Mouse (Mus musculus) embryonic facial prominence, embryonic 12.5 days (tissue): ENCODE measurements around the gene Srm. TPM values are rescaled to one million over a fixed set of nuclear protein-coding genes. Genes with fewer than 3 reads are reported as not detected.

ENCODE experiments used
- ATAC-seq: fragments of 200-750 bp; cut with Nextera tagmentation; 2 replicates; pipeline ENCODE4 v1.8.0; 2017; ENCODE audit not compliant: insufficient number of reproducible peaks, insufficient read depth, low FRiP score, low TSS enrichment
- H3K27ac ChIP-seq: fragments of 300-500 bp; sonication (generic); 2 replicates; pipeline ENCODE4 v1.5.1; 2016; ENCODE audit warnings: mild to moderate bottlenecking
- H3K27me3 ChIP-seq: fragments of 300-500 bp; sonication (generic); 2 replicates; pipeline ENCODE4 v1.6.1; 2016; ENCODE audit warnings: mild to moderate bottlenecking, moderate library complexity
- H3K36me3 ChIP-seq: fragments of 300-500 bp; sonication (generic); 2 replicates; pipeline ENCODE4 v1.6.1; 2016; ENCODE audit warnings: mild to moderate bottlenecking
- H3K4me1 ChIP-seq: fragments of 300-500 bp; sonication (generic); 2 replicates; pipeline ENCODE4 v1.6.1; 2016
- H3K4me2 ChIP-seq: fragments of 300-500 bp; sonication (generic); replicated peaks from 2 replicates; pipeline ENCODE4 v1.6.1; 2016; ENCODE audit warnings: mild to moderate bottlenecking, moderate library complexity
- H3K4me3 ChIP-seq: fragments of 300-500 bp; sonication (generic); 2 replicates; pipeline ENCODE4 v1.5.1; 2016; ENCODE audit warnings: mild to moderate bottlenecking
- H3K9ac ChIP-seq: fragments of 300-500 bp; sonication (generic); 2 replicates; pipeline ENCODE4 v1.6.1; 2016; ENCODE audit warnings: mild to moderate bottlenecking, moderate library complexity
- H3K9me3 ChIP-seq: fragments of 300-500 bp; sonication (generic); 2 replicates; pipeline ENCODE4 v1.6.1; 2016; ENCODE audit warnings: mild to moderate bottlenecking, moderate library complexity
- WGBS: fragments of 180-500 bp; shearing (Covaris S2); methylation state at CpG from one replicate; pipeline ENCODE4 v1.1.7; 2016; 5-methylcytosine and 5-hydroxymethylcytosine counted together
- polyA plus RNA-seq: library from polyadenylated mRNA; unstranded; fragments of >200 nt; fragmentation: Nextera tagmentation; extraction: Ambion mirVana; gene quantifications from 2 replicates; pipeline ENCODE4 v1.2.1, GENCODE M21; 2016

Srm gene
- polyA plus RNA-seq, 1 experiment from 2014 or later = 206 TPM

GRCm38 (mm10) chr4:148602357-148603120, 11.2 kb downstream of the Srm start, which contains the start of gene Masp2:
Masp2 (plus strand) TSS chr4:148602554.
- H3K27me3 ChIP-seq = no peaks in the 10 kb centered on the region
- H3K4me2 ChIP-seq = no peak within 1 kb of the TSS
- no peak within 1 kb of the TSS for H3K9ac ChIP-seq
- H3K4me3 ChIP-seq = no peak within 1 kb of the TSS
- H3K4me1 ChIP-seq = no peaks in the 10 kb centered on the region
- ATAC-seq = no peak
- H3K36me3 ChIP-seq = peaks cover 13% of the 10 kb centered on the region
- WGBS = 90% methylated on average over 14 of the region's 14 CpGs
- 0 out of 2 replicates have a peak, but pooled peaks cover 3% of the 10 kb centered on the region for H3K9me3 ChIP-seq
- no peak within 1 kb of the TSS for H3K27ac ChIP-seq

DNA sequence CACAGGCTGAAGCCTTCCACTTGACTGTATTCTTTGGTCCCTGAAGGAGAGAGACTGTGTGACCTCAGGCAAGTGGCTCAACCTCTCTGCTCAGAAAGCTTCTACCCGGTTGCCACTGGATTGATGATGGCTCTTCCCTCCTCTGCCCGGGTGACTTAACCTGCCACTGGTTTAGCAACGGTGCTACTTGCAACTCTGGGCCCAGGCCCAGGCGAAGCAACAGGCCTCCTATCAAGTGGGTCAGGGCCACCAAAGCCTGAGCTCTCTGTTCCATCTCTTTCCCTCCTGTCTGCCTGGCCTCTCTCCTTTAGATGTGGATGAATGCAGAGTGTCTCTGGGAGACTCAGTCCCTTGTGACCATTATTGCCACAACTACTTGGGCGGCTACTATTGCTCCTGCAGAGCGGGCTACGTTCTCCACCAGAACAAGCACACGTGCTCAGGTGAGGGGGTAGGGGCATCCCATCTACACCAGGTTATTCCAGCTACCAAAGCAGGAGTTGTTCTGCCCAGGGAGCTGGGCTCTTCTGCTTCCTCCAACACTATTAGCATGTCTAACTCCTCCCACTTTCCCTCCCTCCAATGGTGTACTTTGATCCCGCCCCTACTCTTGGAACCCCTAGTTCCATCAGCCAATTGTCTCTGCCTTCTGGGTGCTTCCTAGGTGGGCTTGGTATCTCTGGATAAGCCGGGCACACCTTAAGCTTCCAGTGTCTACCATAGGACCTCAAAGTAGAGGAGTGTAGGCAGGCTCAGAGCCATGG, 12.3 kb downstream of the Srm start:
- H3K4me2 ChIP-seq = no peak overlapping the region
- H3K4me3 ChIP-seq = no peak overlapping the region
- peaks cover 11% of the 10 kb centered on the region for H3K36me3 ChIP-seq
- H3K4me1 ChIP-seq = no peaks in the 10 kb centered on the region
- H3K27me3 ChIP-seq = no peaks in the 10 kb centered on the region
- 0 out of 2 replicates have a peak, but pooled peaks cover 3% of the 10 kb centered on the region for H3K9me3 ChIP-seq
- H3K27ac ChIP-seq = no peak overlapping the region
- WGBS = 71% methylated on average over 10 of the region's 10 CpGs
- ATAC-seq = 0 out of 2 replicates have a peak, but pooled peaks have one; percentile 2
- H3K9ac ChIP-seq = no peak overlapping the region

DNA sequence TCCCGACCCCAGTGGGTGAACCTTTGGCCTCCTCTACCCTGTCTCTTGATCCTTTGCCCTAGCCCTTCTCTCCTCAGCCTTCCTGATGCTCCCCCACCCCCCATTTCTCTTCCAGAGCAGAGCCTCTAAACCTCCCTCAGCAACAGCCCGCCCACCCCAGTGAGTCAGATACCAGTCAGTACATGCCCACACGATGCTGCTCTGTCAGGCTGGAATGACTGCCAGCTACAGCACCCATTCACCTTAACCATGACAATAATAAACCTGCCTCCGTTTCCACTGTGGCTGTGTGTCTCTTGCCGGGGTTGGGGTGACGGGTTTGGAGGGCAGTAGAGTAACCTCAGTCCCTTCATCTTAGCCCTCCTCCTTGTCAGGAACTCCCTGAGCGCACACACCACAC, 12.8 kb downstream of the Srm start:
- 0 out of 2 replicates have a peak, but pooled peaks have one; percentile 12 for ATAC-seq
- Histone ChIP-seq H3K9ac (no peak overlapping the region), H3K4me3 (no peak overlapping the region), H3K4me1 (no peaks in the 10 kb centered on the region), H3K27ac (no peak overlapping the region), H3K4me2 (no peak overlapping the region), H3K9me3 (0 out of 2 replicates have a peak, but pooled peaks cover 3% of the 10 kb centered on the region), H3K36me3 (peaks cover 6% of the 10 kb centered on the region; the same call in 1 of the 2 replicates), H3K27me3 (no peaks in the 10 kb centered on the region)
- 69% methylated on average over 7 of the region's 7 CpGs for WGBS

DNA sequence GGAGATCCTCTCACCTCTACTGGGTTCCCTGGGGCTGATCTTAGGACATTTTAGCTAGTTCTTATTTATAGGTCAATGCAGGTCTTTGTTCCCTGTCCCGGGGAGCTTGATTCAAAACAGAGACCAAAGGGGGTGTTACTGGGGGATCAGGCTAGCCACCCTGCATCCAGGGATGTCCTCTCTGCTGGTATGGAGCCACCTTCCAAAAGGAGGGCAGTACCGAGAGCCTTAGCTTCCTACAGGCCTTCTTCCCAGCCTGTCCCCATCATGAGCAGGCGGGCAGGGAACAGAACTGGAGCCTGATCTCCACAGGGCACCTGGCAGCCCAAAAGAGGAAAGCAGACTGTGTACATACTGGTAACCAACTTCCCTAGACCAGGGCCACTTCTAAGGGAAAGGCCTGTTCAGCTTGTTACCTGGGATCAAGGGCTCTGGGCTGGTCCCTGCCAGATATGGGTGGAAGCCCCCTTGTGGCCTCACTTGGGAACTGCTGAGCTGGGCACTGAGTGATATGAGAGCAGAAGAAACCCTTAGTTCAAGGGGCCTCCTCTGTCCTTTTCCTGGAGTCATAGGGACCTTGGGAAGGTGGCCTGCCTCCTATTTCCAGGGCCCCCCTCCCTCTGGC, 13.3 kb downstream of the Srm start:
- Histone ChIP-seq H3K4me1 (no peaks in the 10 kb centered on the region), H3K27ac (no peak overlapping the region), H3K4me3 (no peak overlapping the region), H3K4me2 (no peak overlapping the region), H3K9me3 (no peaks in the 10 kb centered on the region), H3K27me3 (no peaks in the 10 kb centered on the region), H3K36me3 (peaks cover 4% of the 10 kb centered on the region; the same call in 1 of the 2 replicates), H3K9ac (no peak overlapping the region)
- no peak for ATAC-seq
- WGBS = 80% methylated on average over 3 of the region's 3 CpGs

GRCm38 (mm10) chr4:148607758-148608157, 16.5 kb downstream of the Srm start:
- Histone ChIP-seq H3K4me3 (no peak overlapping the region), H3K9me3 (no peaks in the 10 kb centered on the region), H3K27me3 (no peaks in the 10 kb centered on the region), H3K36me3 (peaks cover 21% of the 10 kb centered on the region), H3K27ac (no peak overlapping the region), H3K9ac (no peak overlapping the region), H3K4me2 (no peak overlapping the region), H3K4me1 (no peaks in the 10 kb centered on the region)
- no peak for ATAC-seq
- WGBS = 30% methylated on average over 5 of the region's 5 CpGs

DNA sequence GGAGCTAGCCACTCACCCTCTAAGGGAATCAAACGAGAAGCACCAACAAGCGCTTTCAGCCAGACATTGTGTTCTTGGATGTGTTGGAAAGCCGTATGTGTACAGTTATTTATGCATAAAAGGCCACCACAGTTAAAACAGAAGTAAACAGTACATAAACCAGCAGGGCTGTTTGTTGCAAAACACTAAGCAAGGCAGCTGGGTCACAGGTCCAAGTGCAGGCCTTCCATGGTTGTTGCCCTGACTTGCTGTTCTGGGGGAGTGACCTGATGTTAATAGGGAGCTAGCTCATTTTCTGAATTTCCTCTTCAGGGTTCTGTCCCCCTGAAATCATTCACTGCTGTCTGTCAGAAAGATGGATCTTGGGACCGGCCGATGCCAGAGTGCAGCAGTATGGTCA, 18.5 kb downstream of the Srm start:
- H3K9me3 ChIP-seq = no peaks in the 10 kb centered on the region
- no peak overlapping the region for H3K9ac ChIP-seq
- H3K4me3 ChIP-seq = no peak overlapping the region
- H3K27ac ChIP-seq = no peak overlapping the region
- WGBS = 83% methylated on average over 5 of the region's 5 CpGs
- H3K4me2 ChIP-seq = no peak overlapping the region
- ATAC-seq = no peak
- H3K27me3 ChIP-seq = no peaks in the 10 kb centered on the region
- H3K36me3 ChIP-seq = peaks cover 34% of the 10 kb centered on the region
- no peaks in the 10 kb centered on the region for H3K4me1 ChIP-seq

GRCm38 (mm10) chr4:148610631-148611364, 19.5 kb downstream of the Srm start:
- no peak for ATAC-seq
- Histone ChIP-seq H3K9ac (no peak overlapping the region), H3K4me2 (no peak overlapping the region), H3K4me1 (no peaks in the 10 kb centered on the region), H3K27me3 (no peaks in the 10 kb centered on the region), H3K27ac (no peak overlapping the region), H3K36me3 (peaks cover 43% of the 10 kb centered on the region), H3K4me3 (no peak overlapping the region), H3K9me3 (no peaks in the 10 kb centered on the region)
- 78% methylated on average over 5 of the region's 5 CpGs for WGBS

- no peak overlapping the region for H3K4me3 ChIP-seq
- no peaks in the 10 kb centered on the region for H3K9me3 ChIP-seq
- H3K27ac ChIP-seq = no peak overlapping the region
- no peak overlapping the region for H3K9ac ChIP-seq
- H3K4me1 ChIP-seq = no peaks in the 10 kb centered on the region
- no peak overlapping the region for H3K4me2 ChIP-seq
- WGBS = 70% methylated on average over 4 of the region's 4 CpGs
- ATAC-seq = no peak
- H3K36me3 ChIP-seq = peaks cover 54% of the 10 kb centered on the region
- no peaks in the 10 kb centered on the region for H3K27me3 ChIP-seq
Observed at GRCm38 (mm10) chr4:148612557-148612956, 21.3 kb downstream of the Srm start.

DNA sequence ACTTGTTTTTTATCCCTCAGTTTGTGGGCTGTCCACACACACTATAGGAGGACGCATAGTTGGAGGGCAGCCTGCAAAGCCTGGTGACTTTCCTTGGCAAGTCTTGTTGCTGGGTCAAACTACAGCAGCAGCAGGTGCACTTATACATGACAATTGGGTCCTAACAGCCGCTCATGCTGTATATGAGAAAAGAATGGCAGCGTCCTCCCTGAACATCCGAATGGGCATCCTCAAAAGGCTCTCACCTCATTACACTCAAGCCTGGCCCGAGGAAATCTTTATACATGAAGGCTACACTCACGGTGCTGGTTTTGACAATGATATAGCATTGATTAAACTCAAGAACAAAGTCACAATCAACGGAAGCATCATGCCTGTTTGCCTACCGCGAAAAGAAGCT, 22.4 kb downstream of the Srm start:
- WGBS = 86% methylated on average over 9 of the region's 9 CpGs
- no peak for ATAC-seq
- no peaks in the 10 kb centered on the region for H3K9me3 ChIP-seq
- peaks cover 61% of the 10 kb centered on the region for H3K36me3 ChIP-seq
- no peak overlapping the region for H3K27ac ChIP-seq
- H3K4me3 ChIP-seq = no peak overlapping the region
- H3K27me3 ChIP-seq = no peaks in the 10 kb centered on the region
- H3K4me1 ChIP-seq = no peaks in the 10 kb centered on the region
- no peak overlapping the region for H3K4me2 ChIP-seq
- H3K9ac ChIP-seq = no peak overlapping the region

DNA sequence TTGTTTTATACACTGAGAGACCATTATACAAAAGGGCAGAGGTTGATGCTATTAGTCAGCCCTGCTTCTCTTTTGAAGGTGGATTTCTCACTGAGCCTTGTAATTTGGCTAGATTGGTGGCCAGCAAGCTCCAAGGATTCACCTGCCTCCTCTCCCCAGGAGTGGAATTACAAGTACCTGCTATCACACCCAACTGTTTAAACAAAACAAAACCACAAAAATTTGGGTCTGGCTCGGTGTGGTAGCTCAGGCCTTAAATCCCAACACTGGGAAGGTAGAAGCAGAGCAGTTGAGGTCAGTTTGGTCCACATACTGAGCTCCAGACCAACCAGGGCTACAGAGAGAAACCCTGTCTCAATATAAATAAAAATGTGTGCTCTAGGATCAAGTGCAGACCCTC, 28.5 kb downstream of the Srm start:
- no peak overlapping the region for H3K27ac ChIP-seq
- WGBS = 80% methylated on average over 1 of the region's 1 CpGs
- peaks cover 89% of the 10 kb centered on the region for H3K36me3 ChIP-seq
- H3K4me2 ChIP-seq = no peak overlapping the region
- no peaks in the 10 kb centered on the region for H3K9me3 ChIP-seq
- H3K4me1 ChIP-seq = peaks cover 7% of the 10 kb centered on the region
- H3K27me3 ChIP-seq = no peaks in the 10 kb centered on the region
- H3K4me3 ChIP-seq = no peak overlapping the region
- no peak for ATAC-seq
- no peak overlapping the region for H3K9ac ChIP-seq

DNA sequence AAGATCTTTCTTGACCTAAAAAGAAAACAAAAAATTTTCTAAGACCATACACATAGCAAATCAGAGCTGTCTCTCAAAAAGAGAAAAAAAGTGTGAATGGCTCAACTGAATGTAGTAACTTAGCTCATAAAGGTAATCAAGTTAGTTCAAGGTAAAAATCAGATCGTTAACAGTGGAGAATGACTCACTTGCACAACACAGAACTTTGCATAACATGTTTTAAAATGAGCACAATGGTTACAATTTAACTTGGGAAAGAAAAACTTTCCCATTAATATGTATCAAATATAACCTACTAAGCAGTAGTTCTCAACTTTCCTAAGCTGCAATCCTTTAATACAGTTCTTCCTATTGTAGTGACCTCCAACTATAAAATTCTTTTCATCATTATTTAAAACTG, 29.4 kb downstream of the Srm start:
- Histone ChIP-seq H3K4me1 (peaks cover 10% of the 10 kb centered on the region), H3K9me3 (no peaks in the 10 kb centered on the region), H3K9ac (no peak overlapping the region), H3K27ac (no peak overlapping the region), H3K4me2 (no peak overlapping the region), H3K36me3 (peaks cover 84% of the 10 kb centered on the region), H3K4me3 (no peak overlapping the region), H3K27me3 (no peaks in the 10 kb centered on the region)
- ATAC-seq = no peak
- 89% methylated on average over 1 of the region's 1 CpGs for WGBS
